Mouse (Mus musculus) midbrain, embryonic 13.5 days (tissue): ENCODE measurements around the gene H1fnt. TPM values are rescaled to one million over a fixed set of nuclear protein-coding genes. Genes with fewer than 3 reads are reported as not detected.

Experiments used
- ATAC-seq: fragments of 200-750 bp; cut with Nextera tagmentation; 2 replicates; pipeline ENCODE4 v1.8.0; 2017; ENCODE audit warnings: mild to moderate bottlenecking, moderate TSS enrichment, moderate library complexity
- H3K27ac ChIP-seq: fragments of 300-500 bp; sonication (generic); 2 replicates; pipeline ENCODE4 v1.5.1; 2015; ENCODE audit warnings: inconsistent platforms, mild to moderate bottlenecking, moderate library complexity
- H3K27me3 ChIP-seq: fragments of 300-500 bp; sonication (generic); 2 replicates; pipeline ENCODE4 v1.6.1; 2015; ENCODE audit warnings: mild to moderate bottlenecking, inconsistent platforms
- H3K36me3 ChIP-seq: fragments of 300-500 bp; sonication (generic); 2 replicates; pipeline ENCODE4 v1.6.1; 2015; ENCODE audit warnings: mild to moderate bottlenecking, inconsistent platforms
- H3K4me1 ChIP-seq: fragments of 300-500 bp; sonication (generic); replicated peaks from 2 replicates; pipeline ENCODE4 v1.6.1; 2015; ENCODE audit warnings: inconsistent platforms
- H3K4me2 ChIP-seq: fragments of 300-500 bp; sonication (generic); replicated peaks from 2 replicates; pipeline ENCODE4 v1.6.1; 2015; ENCODE audit warnings: moderate library complexity, mild to moderate bottlenecking, inconsistent platforms
- H3K4me3 ChIP-seq: fragments of 300-500 bp; sonication (generic); replicated peaks from 2 replicates; pipeline ENCODE4 v1.5.1; 2015; ENCODE audit warnings: mild to moderate bottlenecking, inconsistent platforms
- H3K9ac ChIP-seq: fragments of 300-500 bp; sonication (generic); replicated peaks from 2 replicates; pipeline ENCODE4 v1.6.1; 2015; ENCODE audit warnings: mild to moderate bottlenecking, inconsistent platforms
- H3K9me3 ChIP-seq: fragments of 300-500 bp; sonication (generic); 2 replicates; pipeline ENCODE4 v1.6.1; 2016; ENCODE audit warnings: mild to moderate bottlenecking, inconsistent platforms
- WGBS: fragments of 180-500 bp; shearing (Covaris S2); methylation state at CpG from one replicate; pipeline ENCODE4 v1.1.7; 2015; 5-methylcytosine and 5-hydroxymethylcytosine counted together
- polyA plus RNA-seq: library from polyadenylated mRNA; unstranded; fragments of >200 nt; fragmentation: Nextera tagmentation; extraction: Ambion mirVana; gene quantifications from 2 replicates; pipeline ENCODE4 v1.2.1, GENCODE M21; 2015

H1fnt gene
- polyA plus RNA-seq, 1 experiment from 2014 or later, result not detected

DNA sequence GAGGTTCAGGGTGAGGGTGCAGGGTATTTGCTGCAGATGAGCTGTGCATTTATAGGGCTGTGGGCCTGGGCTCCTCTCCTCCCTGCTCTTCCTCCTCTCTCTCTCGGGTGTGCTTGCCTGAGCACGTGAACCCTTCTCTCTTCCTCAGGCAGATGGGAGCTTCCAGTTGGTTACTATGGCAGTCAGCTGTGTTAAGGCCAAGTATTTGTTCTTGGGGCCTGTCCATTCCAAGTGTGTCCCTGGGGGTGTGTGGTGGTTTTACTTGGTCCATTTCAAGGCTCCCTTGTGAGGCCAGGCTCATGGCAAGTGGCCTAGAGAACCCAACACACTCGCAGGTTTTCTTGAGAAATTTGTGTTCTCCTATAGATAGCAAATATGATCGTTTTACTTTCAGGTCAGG lies 36.2 kb downstream of the H1fnt start, which contains the start of the genes Gm44579 and Olfr287:
Gene Gm44579, minus strand, starts transcription at position 101 of the 400 bp plus-strand sequence.
Gene Olfr287, minus strand, starts transcription at position 180 of the 400 bp plus-strand sequence.
- Histone ChIP-seq H3K36me3 (no peaks in the 10 kb centered on the region), H3K4me3 (no peak within 1 kb of the TSS), H3K4me2 (no peak within 1 kb of the TSS), H3K4me1 (no peaks in the 10 kb centered on the region), H3K27me3 (no peaks in the 10 kb centered on the region), H3K9me3 (no peaks in the 10 kb centered on the region), H3K27ac (no peak within 1 kb of the TSS), H3K9ac (no peak within 1 kb of the TSS)
- WGBS, result 63% methylated on average over 4 of the region's 4 CpGs
- no peak for ATAC-seq

DNA sequence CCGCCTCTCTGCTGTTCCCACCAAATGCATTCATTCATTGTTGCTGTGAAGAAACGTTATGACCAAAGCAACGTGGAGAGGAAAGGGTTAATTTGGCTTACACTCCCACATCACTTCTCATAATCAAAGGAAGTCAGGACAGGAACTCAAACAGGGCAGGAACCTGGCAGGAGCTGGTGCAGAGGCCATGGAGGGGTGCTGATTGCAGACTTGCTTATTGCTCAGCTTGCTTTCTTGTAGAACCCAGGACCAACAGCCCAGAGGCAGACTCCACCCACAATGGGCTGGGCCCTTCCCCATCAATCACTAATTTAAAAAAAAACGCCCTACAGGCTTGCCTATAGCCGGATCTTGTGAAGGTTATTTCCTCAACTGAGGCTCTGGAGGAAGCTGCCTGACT lies 43.0 kb downstream of the H1fnt start:
- H3K9ac ChIP-seq, result no peak overlapping the region
- no peak overlapping the region for H3K4me2 ChIP-seq
- no peaks in the 10 kb centered on the region for H3K36me3 ChIP-seq
- no peaks in the 10 kb centered on the region for H3K9me3 ChIP-seq
- ATAC-seq, result no peak
- no peaks in the 10 kb centered on the region for H3K4me1 ChIP-seq
- no peaks in the 10 kb centered on the region for H3K27me3 ChIP-seq
- H3K27ac ChIP-seq, result no peak overlapping the region
- H3K4me3 ChIP-seq, result no peak overlapping the region
- 77% methylated on average over 5 of the region's 5 CpGs for WGBS

- 82% methylated on average over 5 of the region's 5 CpGs for WGBS
- H3K4me2 ChIP-seq, result no peak overlapping the region
- H3K9me3 ChIP-seq, result no peaks in the 10 kb centered on the region
- H3K36me3 ChIP-seq, result no peaks in the 10 kb centered on the region
- H3K27ac ChIP-seq, result no peak overlapping the region
- no peak for ATAC-seq
- H3K9ac ChIP-seq, result no peak overlapping the region
- no peaks in the 10 kb centered on the region for H3K27me3 ChIP-seq
- no peak overlapping the region for H3K4me3 ChIP-seq
- H3K4me1 ChIP-seq, result no peaks in the 10 kb centered on the region
Observed at GRCm38 (mm10) chr15:98213336-98213870, 43.7 kb downstream of the H1fnt start.

- H3K4me1 ChIP-seq, result no peaks in the 10 kb centered on the region
- H3K4me2 ChIP-seq, result no peak overlapping the region
- H3K9me3 ChIP-seq, result no peaks in the 10 kb centered on the region
- H3K4me3 ChIP-seq, result no peak overlapping the region
- no peaks in the 10 kb centered on the region for H3K27me3 ChIP-seq
- no peaks in the 10 kb centered on the region for H3K36me3 ChIP-seq
- WGBS, result 82% methylated on average over 7 of the region's 7 CpGs
- no peak overlapping the region for H3K9ac ChIP-seq
- H3K27ac ChIP-seq, result no peak overlapping the region
- ATAC-seq, result no peak
Observed at GRCm38 (mm10) chr15:98209676-98210075, 47.4 kb downstream of the H1fnt start.

Other genes with a start within 250 kb of the H1fnt start
- 70.8 and 73.8 TPM in 2 replicates for gene Pfkm, start 164.7 kb downstream of the H1fnt start, polyA plus RNA-seq
- gene Senp1, start 163.5 kb downstream of the H1fnt start, polyA plus RNA-seq, result 27.6 and 31.1 TPM in 2 replicates
- gene Asb8, start 91.7 kb downstream of the H1fnt start, polyA plus RNA-seq, result 54.4 and 54.9 TPM in 2 replicates
- 55.4 and 60.4 TPM in 2 replicates for gene Ccdc184, start 90.1 kb downstream of the H1fnt start, polyA plus RNA-seq
- not detected in 2 replicates for gene Olfr288, start 61.8 kb downstream of the H1fnt start, polyA plus RNA-seq
- gene Gm44579, start 36.3 kb downstream of the H1fnt start, polyA plus RNA-seq, result not detected in 2 replicates
- 0.14 TPM in 1 of 2 replicates, not detected in the other for gene Olfr287, start 36.2 kb downstream of the H1fnt start, polyA plus RNA-seq
- gene Olfr286, start 22.8 kb downstream of the H1fnt start, polyA plus RNA-seq, result not detected in 2 replicates
- gene Zfp641, start 38.9 kb upstream of the H1fnt start, polyA plus RNA-seq, result 5.7 and 5.9 TPM in 2 replicates
- gene Olfr285, start 60.1 kb upstream of the H1fnt start, polyA plus RNA-seq, result not detected in 2 replicates
- not detected in 2 replicates for gene Olfr284, start 83.7 kb upstream of the H1fnt start, polyA plus RNA-seq
- not detected in 2 replicates for gene Olfr283, start 123.7 kb upstream of the H1fnt start, polyA plus RNA-seq
- not detected in 2 replicates for gene Olfr282, start 173.9 kb upstream of the H1fnt start, polyA plus RNA-seq
- not detected in 2 replicates for gene Olfr281, start 195.3 kb upstream of the H1fnt start, polyA plus RNA-seq
- not detected in 2 replicates for gene OR5BS1P, start 212.6 kb upstream of the H1fnt start, polyA plus RNA-seq
- not detected in 2 replicates for gene Lalba, start 225.4 kb upstream of the H1fnt start, polyA plus RNA-seq
- gene Olfr279, start 235.1 kb upstream of the H1fnt start, polyA plus RNA-seq, result not detected in 2 replicates